Mouse (Mus musculus): ENCODE results near the gene C530008M17Rik.

DNA sequence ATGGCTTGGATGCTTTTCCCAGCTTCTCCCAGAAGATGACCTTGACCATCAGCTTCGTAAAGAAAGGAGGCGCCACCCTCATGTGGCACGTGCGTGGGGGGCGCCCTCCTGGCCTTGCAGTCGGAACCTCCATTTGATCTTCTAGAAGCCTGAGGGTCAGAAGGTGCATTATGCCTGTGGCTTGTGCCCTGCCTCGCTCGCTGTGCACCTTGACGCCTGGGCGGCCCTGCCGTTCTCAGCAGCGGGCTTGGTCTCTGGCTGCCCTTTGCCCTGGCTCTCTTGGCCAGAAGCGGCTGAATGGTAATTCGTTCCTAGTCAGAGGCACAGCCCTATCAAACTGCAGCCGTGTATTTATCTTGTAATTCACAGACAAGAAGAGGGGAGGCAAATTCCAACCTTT lies 165.8 kb downstream of the C530008M17Rik start:
- TF ChIP-seq CTCF (IDR thresholded peaks at IDR 0.05; ENCODE audit: borderline replicate concordance, insufficient read depth, low read depth, low read length) (no peak), POLR2A (IDR thresholded peaks at IDR 0.05; ENCODE audit: borderline replicate concordance, insufficient read depth, low read length) (no peak)

Data from cerebellum, adult 2 months (tissue).